Mouse (Mus musculus): ENCODE results near the gene Ube2n.

The Ube2n gene

DNA sequence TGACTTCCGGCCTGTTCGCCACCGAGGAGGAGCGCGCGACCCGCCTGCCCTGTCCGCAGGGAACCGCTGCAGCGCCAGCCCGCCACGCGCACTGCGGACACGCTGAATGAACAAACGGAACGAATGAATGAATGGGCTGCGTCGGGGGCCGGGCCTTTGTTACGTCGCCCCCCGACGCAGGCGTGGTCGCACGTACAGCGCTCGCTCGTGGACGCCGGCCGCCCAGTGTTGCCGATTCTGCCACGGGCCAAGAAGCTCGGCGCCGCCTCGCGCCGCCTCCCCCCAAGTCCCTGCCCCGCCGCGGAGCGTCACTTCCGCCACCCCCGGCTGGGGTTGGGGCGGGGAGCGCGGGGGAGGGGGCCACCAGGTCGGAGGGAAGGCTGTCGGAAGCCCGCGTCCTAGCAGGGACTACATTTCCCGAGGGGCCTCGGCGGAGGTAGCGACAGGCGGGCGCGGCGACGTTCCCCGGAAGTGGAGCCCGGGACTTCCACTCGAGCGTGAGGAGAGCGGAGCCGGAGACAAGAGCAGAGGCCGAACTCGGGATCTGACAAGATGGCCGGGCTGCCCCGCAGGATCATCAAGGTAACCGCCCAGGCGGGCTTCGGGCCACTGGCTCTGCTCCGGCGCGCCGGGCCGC is at the start of gene Ube2n:
Gene Ube2n, plus strand, starts transcription at position 490 of the 637 bp plus-strand sequence.
- peak; percentile 98 for DNase-seq (ENCODE audit: low read depth, low spot score)

GRCm38 (mm10) chr10:95465485-95465896 is 49.5 kb upstream of the Ube2n start:
- peak; percentile 61 for DNase-seq (ENCODE audit: low read depth, low spot score)

DNA sequence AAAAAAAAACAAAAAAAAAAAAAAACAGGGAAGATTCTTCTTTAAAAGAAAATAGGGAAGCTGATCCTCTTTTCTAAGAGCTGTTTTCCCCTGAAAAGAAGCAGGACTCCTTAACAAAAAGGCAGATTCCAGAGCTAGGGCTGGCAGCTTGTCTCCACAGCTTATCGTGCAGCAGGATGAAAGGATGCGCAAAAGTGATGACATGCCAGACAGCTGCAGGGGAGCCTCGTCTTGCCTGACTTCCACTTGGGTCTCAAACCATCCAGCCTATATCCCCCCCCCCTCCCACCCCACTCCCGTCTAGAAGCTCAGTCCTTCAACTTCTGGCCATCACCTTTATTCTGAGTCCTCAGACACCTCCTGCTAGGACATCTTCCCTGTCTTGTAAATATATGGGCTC is 46.1 kb upstream of the Ube2n start:
- DNase-seq (ENCODE audit: low read depth, low spot score), result no peak

- no peak for DNase-seq (ENCODE audit: low read depth, low spot score)
These were observed 43.8 kb upstream of the Ube2n start for GRCm38 (mm10) chr10:95471186-95471585.

GRCm38 (mm10) chr10:95471889-95472547 is 42.9 kb upstream of the Ube2n start:
- DNase-seq (ENCODE audit: low read depth, low spot score), result no peak

DNA sequence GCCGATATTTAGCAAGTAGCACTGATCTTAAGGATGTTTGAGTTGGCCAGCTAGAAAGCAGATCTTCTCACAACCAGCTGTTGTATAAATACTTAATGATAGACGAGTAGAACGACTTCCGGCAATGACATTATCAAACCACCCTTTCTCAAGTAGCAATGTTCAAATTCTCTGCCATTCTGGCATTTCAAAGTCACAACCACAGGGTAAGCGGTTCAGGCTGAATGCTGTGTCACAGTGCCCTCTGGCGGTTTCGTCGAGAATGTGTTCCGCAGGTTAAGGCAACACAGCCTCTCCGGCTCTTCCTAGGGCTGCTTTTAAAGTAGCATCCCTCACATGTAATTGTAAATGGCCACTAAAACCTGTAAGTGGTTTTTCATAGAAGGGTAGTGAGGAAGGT is 39.0 kb upstream of the Ube2n start:
- peak; percentile 86 for DNase-seq (ENCODE audit: low read depth, low spot score)

- DNase-seq (ENCODE audit: low read depth, low spot score), result peak; percentile 79
These were observed 37.4 kb upstream of the Ube2n start for GRCm38 (mm10) chr10:95477516-95477915.

DNA sequence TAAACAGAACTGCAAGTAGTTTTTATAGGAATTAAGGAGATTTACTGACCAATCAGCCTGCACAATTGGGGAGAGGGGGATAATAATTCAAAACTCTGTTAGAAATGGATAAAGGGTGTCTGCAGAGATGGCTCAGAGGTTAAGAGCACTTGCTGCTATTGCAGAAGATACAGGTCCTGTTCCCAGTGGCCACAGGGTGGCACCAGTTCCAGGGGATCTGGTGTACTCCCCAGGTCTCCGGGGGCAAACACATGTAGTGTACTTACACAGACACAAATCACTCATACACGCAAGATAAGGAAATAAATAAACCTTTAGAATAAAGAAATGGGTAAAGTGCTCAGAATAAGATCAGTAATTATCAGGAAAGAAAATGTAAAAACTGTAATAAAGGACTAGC is 25.3 kb upstream of the Ube2n start:
- peak; percentile 25 for DNase-seq (ENCODE audit: low read depth, low spot score)

DNA sequence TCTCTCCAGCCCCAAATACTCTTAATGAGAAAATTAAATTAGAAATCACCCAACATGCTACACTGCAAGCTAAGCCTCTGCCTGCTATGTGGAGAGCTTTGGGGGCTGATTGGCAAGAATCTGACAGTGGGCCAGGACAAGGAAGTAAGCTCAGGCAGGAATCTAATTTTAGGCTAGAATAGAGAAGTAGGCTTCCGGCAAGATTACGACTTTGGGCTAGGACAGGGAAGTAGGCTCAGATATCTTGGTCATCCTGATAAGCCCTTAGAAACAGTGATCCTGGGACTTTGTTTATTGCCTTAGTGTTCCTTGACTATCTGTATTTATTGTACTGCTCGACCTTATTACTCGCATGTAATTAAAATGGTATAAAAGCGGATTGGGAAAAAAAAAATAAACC is 20.7 kb upstream of the Ube2n start:
- no peak for DNase-seq (ENCODE audit: low read depth, low spot score)

DNA sequence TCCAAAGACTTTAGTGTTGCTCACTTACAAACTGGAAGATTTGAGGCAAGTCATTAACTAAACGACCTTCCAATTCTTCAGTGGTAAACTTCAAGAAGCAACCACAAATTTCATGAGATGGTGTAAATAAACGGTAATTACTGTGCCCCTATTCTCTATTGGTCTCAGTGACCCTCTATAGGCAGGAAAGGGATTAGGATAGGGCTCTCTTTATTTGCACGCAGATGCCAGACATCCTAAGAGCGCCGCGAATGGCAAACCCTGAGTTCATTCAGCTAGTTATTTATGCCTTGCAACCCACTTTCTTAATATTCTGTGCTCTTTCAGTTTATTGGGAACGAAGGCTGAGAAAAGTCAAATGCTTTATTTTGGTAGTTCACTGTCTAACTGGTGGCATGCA is 13.9 kb upstream of the Ube2n start:
- DNase-seq (ENCODE audit: low read depth, low spot score), result peak; percentile 33

DNA sequence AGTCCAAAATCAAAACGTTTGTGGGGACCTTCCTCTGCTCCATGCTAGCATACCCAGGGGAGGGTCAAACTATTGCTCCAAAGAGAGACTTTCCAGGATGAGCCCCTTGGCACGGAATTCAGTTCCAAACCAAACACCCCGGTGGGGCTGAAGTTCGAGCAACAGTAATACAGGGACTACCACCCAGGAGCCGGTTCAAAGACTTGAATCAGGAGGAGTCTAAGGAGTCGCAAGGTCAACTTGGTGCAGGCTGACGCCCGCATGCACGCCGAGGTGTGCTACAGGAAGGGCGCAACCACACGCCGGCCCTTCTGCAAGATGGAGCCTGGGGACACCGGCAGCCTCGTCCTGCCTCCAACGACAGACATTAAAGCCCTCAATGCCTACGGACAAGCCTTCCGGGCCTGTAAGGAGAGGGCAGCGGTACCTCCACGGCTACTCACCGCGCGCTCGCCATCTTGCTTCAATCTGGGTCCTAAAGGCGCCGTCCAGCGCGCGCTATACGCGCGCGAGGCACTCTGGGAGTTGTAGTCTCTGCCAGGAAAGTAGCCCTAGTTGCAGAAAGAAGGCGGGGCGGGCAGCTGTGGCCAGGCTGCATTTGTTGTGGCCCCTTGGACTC is 13.4 kb upstream of the Ube2n start, which contains the start of gene Mrpl42:
Gene Mrpl42, minus strand, starts transcription at position 478 of the 619 bp plus-strand sequence.
- DNase-seq (ENCODE audit: low read depth, low spot score), result peak; percentile 90

- DNase-seq (ENCODE audit: low read depth, low spot score), result no peak
These were observed 11.3 kb upstream of the Ube2n start for GRCm38 (mm10) chr10:95503443-95504235.

DNA sequence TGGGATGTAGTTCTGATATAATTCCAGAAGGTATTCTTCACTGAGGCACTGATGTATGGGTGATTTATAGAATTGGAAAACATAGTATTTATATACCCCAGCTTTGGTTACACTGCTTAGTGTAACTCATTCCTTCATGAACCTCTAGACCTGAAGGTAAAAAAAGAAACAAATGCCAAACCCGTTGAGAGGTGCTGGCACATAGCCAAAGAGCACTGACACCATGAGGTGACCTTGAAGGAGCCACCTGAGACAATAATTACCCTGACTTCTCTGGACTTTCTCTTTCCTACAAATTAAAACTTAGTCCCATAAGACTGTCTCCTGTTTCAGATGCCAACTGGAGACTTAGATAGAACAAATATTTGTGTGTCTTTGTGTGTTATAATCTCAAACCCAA is 10.6 kb upstream of the Ube2n start:
- DNase-seq (ENCODE audit: low read depth, low spot score), result no peak

GRCm38 (mm10) chr10:95508126-95508525 is 6.8 kb upstream of the Ube2n start:
- DNase-seq (ENCODE audit: low read depth, low spot score), result peak; percentile 27

DNA sequence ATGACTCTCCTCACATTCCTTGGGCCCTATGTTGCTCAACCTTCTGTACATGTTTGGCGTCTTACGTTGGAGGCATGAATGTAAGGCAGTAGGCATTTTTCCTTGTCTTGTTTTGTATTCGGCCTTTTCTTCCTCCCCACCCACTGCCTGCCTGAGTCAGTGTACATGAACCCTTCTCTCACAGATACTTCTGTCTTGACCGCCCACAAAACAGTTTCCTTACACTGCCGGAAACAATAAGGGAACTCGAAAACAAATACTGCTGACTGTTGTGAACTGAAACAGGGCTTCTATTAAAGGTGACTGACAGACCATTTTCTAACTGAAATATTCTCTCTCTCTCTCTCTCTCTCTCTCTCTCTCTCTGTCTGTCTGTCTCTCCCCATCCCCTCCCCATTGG is 6.2 kb upstream of the Ube2n start:
- DNase-seq (ENCODE audit: low read depth, low spot score), result no peak

GRCm38 (mm10) chr10:95509263-95509662 is 5.7 kb upstream of the Ube2n start:
- DNase-seq (ENCODE audit: low read depth, low spot score), result no peak

GRCm38 (mm10) chr10:95512635-95513034 is 2.3 kb upstream of the Ube2n start:
- DNase-seq (ENCODE audit: low read depth, low spot score), result peak; percentile 45

GRCm38 (mm10) chr10:95513768-95514556 is 983 bp upstream of the Ube2n start:
- DNase-seq (ENCODE audit: low read depth, low spot score), result peak; percentile 59

GRCm38 (mm10) chr10:95515293-95515931 is 467 bp downstream of the Ube2n start:
- DNase-seq (ENCODE audit: low read depth, low spot score), result peak; percentile 42

DNA sequence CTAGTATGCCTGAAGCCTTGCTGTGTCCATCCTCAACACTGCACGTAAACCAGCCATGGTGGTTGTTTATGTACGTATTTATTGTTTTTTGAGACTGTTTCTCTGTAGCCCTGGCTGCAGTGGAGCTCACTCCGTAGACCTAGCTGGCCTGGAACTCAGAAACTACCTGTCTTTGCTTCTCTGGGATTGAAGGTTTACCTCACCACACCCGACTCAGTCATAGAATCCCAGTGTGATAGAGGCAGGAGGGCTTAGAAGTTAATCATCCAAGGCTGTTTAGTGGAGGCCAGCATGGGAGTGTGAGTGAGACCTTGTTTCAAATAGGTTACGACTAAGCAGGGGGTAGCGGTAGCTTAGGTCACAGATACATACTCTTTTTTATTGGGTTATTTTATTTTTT is 2.7 kb downstream of the Ube2n start:
- DNase-seq (ENCODE audit: low read depth, low spot score), result no peak

Data from R1 (cell line).